Mouse (Mus musculus) myocyte (in vitro differentiated cells): Measurements from ENCODE around the gene Myh11. TPM values are rescaled to one million over a fixed set of nuclear protein-coding genes. Genes with fewer than 3 reads are reported as not detected.

Experiments
- H3K27me3 ChIP-seq: one replicate; pipeline ENCODE4 v1.6.1; 2011; ENCODE audit not compliant: control insufficient read depth, insufficient read depth, insufficient read length
- H3K36me3 ChIP-seq: one replicate; pipeline ENCODE4 v1.6.1; 2011; ENCODE audit not compliant: control insufficient read depth, insufficient read depth
- H3K4me2 ChIP-seq: one replicate; pipeline ENCODE4 v1.6.1; 2011; ENCODE audit warnings: low read depth, control low read depth
- H3K4me3 ChIP-seq: one replicate; pipeline ENCODE4 v1.5.1; 2011; ENCODE audit warnings: mild to moderate bottlenecking, control low read depth, moderate library complexity
- H3K79me2 ChIP-seq: one replicate; pipeline ENCODE4 v1.6.1; 2011; ENCODE audit not compliant: control insufficient read depth, insufficient read depth
- H3ac ChIP-seq: one replicate; pipeline ENCODE4 v1.6.1; 2011; ENCODE audit not compliant: control insufficient read depth, insufficient read length
- CEBPB ChIP-seq: IDR thresholded peaks from 2 replicates; pipeline ENCODE4 v1.6.1; 2011; ENCODE audit warnings: mild to moderate bottlenecking, moderate library complexity; ENCODE audit not compliant: poor library complexity, insufficient read depth, severe bottlenecking
- E2F4 ChIP-seq: IDR thresholded peaks from one replicate; pipeline ENCODE4 v1.6.1; 2011; ENCODE audit warnings: mild to moderate bottlenecking, control low read depth, moderate library complexity; ENCODE audit not compliant: insufficient read depth
- MAX ChIP-seq: IDR thresholded peaks from one replicate; pipeline ENCODE4 v1.6.1; 2011; ENCODE audit warnings: low read depth, mild to moderate bottlenecking, control low read depth
- MYOD1 ChIP-seq, 3 experiments: IDR thresholded peaks; one replicate each; pipeline ENCODE4 v1.6.1; 2011; ENCODE audit warnings: control low read depth in 2 of 3, low read depth in 2 of 3, mild to moderate bottlenecking in 2 of 3, moderate library complexity in 1 of 3; ENCODE audit not compliant: insufficient read length in 2 of 3, control insufficient read depth in 1 of 3
- MYOG ChIP-seq, 3 experiments: IDR thresholded peaks; one replicate each; pipeline ENCODE4 v1.6.1; 2011; ENCODE audit warnings: control low read depth in 2 of 3, low read depth in 2 of 3, mild to moderate bottlenecking in 2 of 3; ENCODE audit not compliant: insufficient read length in 2 of 3, control insufficient read depth in 1 of 3, insufficient read depth in 1 of 3
- POLR2A ChIP-seq: IDR thresholded peaks from one replicate; pipeline ENCODE4 v1.6.1; 2011; ENCODE audit warnings: low read depth, mild to moderate bottlenecking, control low read depth, moderate library complexity; ENCODE audit not compliant: insufficient read length
- POLR2AphosphoS2 ChIP-seq: IDR thresholded peaks from one replicate; pipeline ENCODE4 v1.6.1; 2011; ENCODE audit warnings: low read depth, control low read depth; ENCODE audit not compliant: insufficient read length
- REST ChIP-seq: IDR thresholded peaks from one replicate; pipeline ENCODE4 v1.6.1; 2011; ENCODE audit warnings: mild to moderate bottlenecking, control low read depth, moderate library complexity; ENCODE audit not compliant: insufficient read depth, insufficient read length
- SRF ChIP-seq: IDR thresholded peaks from one replicate; pipeline ENCODE4 v1.6.1; 2011; ENCODE audit warnings: low read depth; ENCODE audit not compliant: control insufficient read depth, insufficient read length
- TCF12 ChIP-seq: IDR thresholded peaks from one replicate; pipeline ENCODE4 v1.6.1; 2011; ENCODE audit warnings: mild to moderate bottlenecking, control low read depth; ENCODE audit not compliant: poor library complexity, insufficient read depth, severe bottlenecking
- TCF3 ChIP-seq: IDR thresholded peaks from one replicate; pipeline ENCODE4 v1.6.1; 2011; ENCODE audit warnings: low read depth, control low read depth; ENCODE audit not compliant: insufficient read length
- USF1 ChIP-seq: IDR thresholded peaks from one replicate; pipeline ENCODE4 v1.6.1; 2011; ENCODE audit warnings: low read depth, mild to moderate bottlenecking, control low read depth, moderate library complexity
- polyA plus RNA-seq: library from polyadenylated mRNA; unstranded; fragments of >200 nt; fragmentation: generic; extraction: Trizol; gene quantifications from one replicate; pipeline ENCODE4 v1.2.1, GENCODE M21; 2012; ENCODE audit warnings: missing spikeins

Gene Myh11
- polyA plus RNA-seq, 1 experiment = 0.01 TPM

GRCm38 (mm10) chr16:14297137-14297536 is 6.0 kb upstream of the Myh11 start:
- Histone ChIP-seq H3K27me3 (no peaks in the 10 kb centered on the region), H3K36me3 (peaks cover 17% of the 10 kb centered on the region), H3K4me2 (no peak overlapping the region), H3K4me3 (no peak overlapping the region), H3ac (no peak overlapping the region), H3K79me2 (no peaks in the 10 kb centered on the region)
- TF ChIP-seq CEBPB (no peak), MYOG (IDR thresholded peaks at IDR 0.05; ENCODE audit: control insufficient read depth in 1 of 3, insufficient read depth in 1 of 3, insufficient read length in 2 of 3, low read depth in 2 of 3) (no peak), POLR2A (no peak), TCF3 (no peak), USF1 (no peak), TCF12 (no peak), E2F4 (no peak), MAX (no peak), POLR2AphosphoS2 (no peak), MYOD1 (IDR thresholded peaks at IDR 0.05; ENCODE audit: control insufficient read depth in 1 of 3, insufficient read length in 2 of 3, low read depth in 2 of 3) (no peak), SRF (no peak), REST (no peak)

DNA sequence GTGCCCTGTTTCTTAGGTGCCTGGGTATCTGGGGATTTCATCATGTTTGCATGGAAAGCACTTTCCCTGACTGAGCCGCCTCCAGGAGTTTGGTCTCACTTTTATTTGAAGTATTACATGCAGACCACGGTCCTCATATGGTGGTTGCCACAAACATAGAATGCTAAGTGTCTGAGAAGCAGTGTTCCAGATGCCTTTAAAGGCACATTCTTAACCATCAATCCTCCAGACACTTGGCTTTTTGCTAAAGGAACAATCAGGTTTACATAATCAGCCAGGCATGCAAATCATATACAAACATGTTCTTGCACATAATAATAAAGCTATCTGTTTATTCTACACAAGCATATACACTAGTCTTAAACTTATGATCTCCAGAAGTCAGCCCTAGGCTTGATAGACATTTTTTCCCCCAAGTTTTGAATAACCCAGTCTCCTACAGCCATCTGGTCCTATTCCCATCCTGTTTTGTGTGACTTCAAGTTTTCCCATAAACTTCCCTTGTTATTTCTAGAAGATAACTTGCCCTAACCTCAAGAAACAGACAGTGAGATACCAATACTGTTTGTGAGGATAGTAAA is 5.5 kb upstream of the Myh11 start:
- H3K79me2 ChIP-seq = no peaks in the 10 kb centered on the region
- peaks cover 17% of the 10 kb centered on the region for H3K36me3 ChIP-seq
- H3K27me3 ChIP-seq = no peaks in the 10 kb centered on the region
- no peak overlapping the region for H3K4me2 ChIP-seq
- no peak overlapping the region for H3ac ChIP-seq
- H3K4me3 ChIP-seq = no peak overlapping the region
- TF ChIP-seq MYOD1 (IDR thresholded peaks at IDR 0.05; ENCODE audit: control insufficient read depth in 1 of 3, insufficient read length in 2 of 3, low read depth in 2 of 3) = no peak
- no peak for TF ChIP-seq SRF
- no peak for TF ChIP-seq REST
- TF ChIP-seq MAX = no peak
- no peak for TF ChIP-seq MYOG (IDR thresholded peaks at IDR 0.05; ENCODE audit: control insufficient read depth in 1 of 3, insufficient read depth in 1 of 3, insufficient read length in 2 of 3, low read depth in 2 of 3)
- TF ChIP-seq POLR2AphosphoS2 = no peak
- TF ChIP-seq TCF12 = no peak
- no peak for TF ChIP-seq USF1
- no peak for TF ChIP-seq POLR2A
- TF ChIP-seq CEBPB = no peak
- no peak for TF ChIP-seq E2F4
- no peak for TF ChIP-seq TCF3

DNA sequence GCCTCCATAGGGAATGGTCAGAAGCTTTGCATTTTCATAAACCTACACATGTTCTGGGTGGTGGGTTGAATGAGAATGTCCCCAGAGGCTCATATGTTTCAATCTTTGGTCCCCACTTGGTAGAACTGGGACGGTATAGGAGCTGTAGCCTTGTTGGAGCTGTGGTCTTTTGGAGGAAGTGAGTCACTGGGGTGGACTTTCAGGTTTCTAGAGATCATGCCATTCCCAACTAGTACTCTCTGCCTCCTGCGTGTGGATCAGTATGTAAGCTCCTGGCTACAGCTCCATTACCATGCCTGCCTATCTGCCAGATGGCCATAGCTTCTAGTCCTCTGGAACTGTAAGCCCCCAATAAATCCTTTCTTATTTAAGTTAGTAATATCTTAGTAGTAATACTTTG is 4.1 kb upstream of the Myh11 start:
- no peak overlapping the region for H3ac ChIP-seq
- TF ChIP-seq REST (no peak), E2F4 (no peak), POLR2A (no peak), TCF12 (no peak), POLR2AphosphoS2 (no peak), USF1 (no peak), MYOD1 (IDR thresholded peaks at IDR 0.05; ENCODE audit: control insufficient read depth in 1 of 3, insufficient read length in 2 of 3, low read depth in 2 of 3) (no peak), TCF3 (no peak), SRF (no peak), MYOG (IDR thresholded peaks at IDR 0.05; ENCODE audit: control insufficient read depth in 1 of 3, insufficient read depth in 1 of 3, insufficient read length in 2 of 3, low read depth in 2 of 3) (no peak), CEBPB (no peak), MAX (no peak)
- H3K36me3 ChIP-seq = peaks cover 17% of the 10 kb centered on the region
- H3K27me3 ChIP-seq = no peaks in the 10 kb centered on the region
- no peak overlapping the region for H3K4me3 ChIP-seq
- H3K4me2 ChIP-seq = no peak overlapping the region
- no peaks in the 10 kb centered on the region for H3K79me2 ChIP-seq

- H3K4me3 ChIP-seq = no peak overlapping the region
- TF ChIP-seq REST (no peak), TCF3 (no peak), POLR2AphosphoS2 (no peak), CEBPB (no peak), MYOG (IDR thresholded peaks at IDR 0.05; ENCODE audit: control insufficient read depth in 1 of 3, insufficient read depth in 1 of 3, insufficient read length in 2 of 3, low read depth in 2 of 3) (no peak), SRF (no peak), POLR2A (no peak), USF1 (no peak), MYOD1 (IDR thresholded peaks at IDR 0.05; ENCODE audit: control insufficient read depth in 1 of 3, insufficient read length in 2 of 3, low read depth in 2 of 3) (no peak), MAX (no peak), E2F4 (no peak), TCF12 (no peak)
- H3K79me2 ChIP-seq = no peaks in the 10 kb centered on the region
- peaks cover 9% of the 10 kb centered on the region for H3K36me3 ChIP-seq
- H3ac ChIP-seq = no peak overlapping the region
- H3K27me3 ChIP-seq = no peaks in the 10 kb centered on the region
- H3K4me2 ChIP-seq = no peak overlapping the region
Observed at GRCm38 (mm10) chr16:14292205-14293199, 1.3 kb upstream of the Myh11 start.
